Mouse (Mus musculus) heart, postnatal 25 days (tissue): ENCODE results near the gene Krtap4-16. TPM values are rescaled to one million over a fixed set of nuclear protein-coding genes. Genes with fewer than 3 reads are reported as not detected.
"Not testable (repeated sequence)": the region's sequence is repeated elsewhere in the genome, so short reads cannot be mapped to it uniquely, and the experiment has no call there.

Experiments used
- DNase-seq: peaks from one replicate; pipeline ENCODE4 v3.0.0; 2022; ENCODE audit warnings: low spot score
- intact Hi-C: fragments of 180-260 bp; cut with DNase I; formaldehyde crosslinking; loops from one replicate; pipeline ENCODE4 v1.15.1; 2025
- total RNA-seq, 2 experiments: library from RNA; stranded (reverse); gene quantifications; 2 replicates each; pipeline ENCODE4 v1.2.3; 2021

The Krtap4-16 gene
- total RNA-seq = not detected

DNA sequence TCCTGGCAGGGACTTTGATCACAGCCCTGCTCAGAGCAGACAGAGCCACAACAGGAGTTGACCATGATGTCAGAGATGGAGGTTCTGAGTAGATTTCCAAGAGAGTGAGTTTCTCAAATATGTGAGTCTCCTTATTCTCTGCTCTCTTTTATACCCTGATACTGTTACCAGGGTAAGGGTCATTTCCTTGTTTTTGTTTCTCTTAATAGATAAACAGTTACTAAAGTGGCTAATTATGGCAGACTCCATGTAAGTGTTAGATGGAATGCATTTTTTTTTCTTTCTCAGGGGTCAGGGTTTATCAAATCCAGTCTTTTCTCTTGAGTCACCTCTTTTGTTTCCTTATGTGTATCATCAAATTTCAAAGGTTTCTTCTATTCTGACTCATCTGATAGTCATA, at the start of gene Krtap4-16:
TSS of gene Krtap4-16 (minus strand) at position 101 of the 400 bp plus-strand sequence.
- intact Hi-C loops = no loop called here
- DNase-seq = no peak

DNA sequence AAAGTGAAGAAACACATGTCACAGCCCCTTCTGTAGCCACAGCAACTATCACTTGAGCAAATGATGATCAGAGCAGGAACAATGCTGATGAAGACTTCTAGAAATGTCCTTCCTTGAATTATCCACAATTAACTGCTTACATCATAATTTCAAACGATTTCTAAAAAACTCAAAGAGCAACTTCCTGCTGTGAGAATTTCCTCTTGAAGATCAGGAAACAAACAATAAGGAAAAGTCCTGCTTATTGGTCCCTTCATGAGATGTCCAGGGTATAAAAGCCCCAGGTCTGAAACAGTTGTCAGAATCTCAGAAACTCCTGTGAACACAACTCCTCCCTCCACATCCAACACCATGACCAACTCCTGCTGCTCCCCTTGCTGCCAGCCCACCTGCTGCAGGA, 27.5 kb upstream of the Krtap4-16 start, which contains the start of gene Gm11567:
TSS of gene Gm11567 (plus strand) at position 301 of the 400 bp plus-strand sequence.
- intact Hi-C loops, DNase-seq: not testable (repeated sequence)

DNA sequence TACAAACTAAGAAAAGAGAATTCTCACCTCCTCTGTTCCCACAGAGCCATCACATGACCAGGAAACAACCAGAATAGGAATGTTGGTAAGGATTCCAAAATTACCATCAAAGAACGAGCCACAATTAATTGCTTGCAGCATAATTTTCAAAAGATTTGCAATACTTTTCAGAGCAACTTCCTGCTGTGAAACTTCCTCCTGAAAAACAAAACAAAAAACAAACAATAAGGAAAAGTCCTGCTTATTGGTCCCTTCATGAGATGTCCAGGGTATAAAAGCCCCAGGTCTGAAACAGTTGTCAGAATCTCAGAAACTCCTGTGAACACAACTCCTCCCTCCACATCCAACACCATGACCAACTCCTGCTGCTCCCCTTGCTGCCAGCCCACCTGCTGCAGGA, 21.7 kb upstream of the Krtap4-16 start, which contains the start of gene Krtap9-1:
TSS of gene Krtap9-1 (plus strand) at position 301 of the 400 bp plus-strand sequence.
- DNase-seq, intact Hi-C loops: not testable (repeated sequence)

DNA sequence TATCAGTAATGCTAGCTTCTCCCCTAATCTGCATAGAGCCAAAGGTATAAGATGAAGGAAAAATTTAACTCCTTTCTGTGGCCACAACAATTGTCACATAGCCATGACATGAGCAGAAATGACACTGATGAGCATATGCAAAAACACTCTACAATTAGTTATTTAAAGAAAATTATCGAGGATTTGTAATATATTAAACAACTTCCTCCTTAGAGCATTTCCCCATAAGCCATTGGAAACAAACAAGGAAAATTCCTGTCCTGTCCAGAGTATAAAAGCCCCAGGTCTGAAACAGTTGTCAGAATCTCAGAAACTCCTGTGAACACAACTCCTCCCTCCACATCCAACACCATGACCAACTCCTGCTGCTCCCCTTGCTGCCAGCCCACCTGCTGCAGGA, 12.8 kb upstream of the Krtap4-16 start, which contains the start of gene Gm11559:
TSS of gene Gm11559 (plus strand) at position 301 of the 400 bp plus-strand sequence.
- intact Hi-C loops, DNase-seq: not testable (repeated sequence)

DNA sequence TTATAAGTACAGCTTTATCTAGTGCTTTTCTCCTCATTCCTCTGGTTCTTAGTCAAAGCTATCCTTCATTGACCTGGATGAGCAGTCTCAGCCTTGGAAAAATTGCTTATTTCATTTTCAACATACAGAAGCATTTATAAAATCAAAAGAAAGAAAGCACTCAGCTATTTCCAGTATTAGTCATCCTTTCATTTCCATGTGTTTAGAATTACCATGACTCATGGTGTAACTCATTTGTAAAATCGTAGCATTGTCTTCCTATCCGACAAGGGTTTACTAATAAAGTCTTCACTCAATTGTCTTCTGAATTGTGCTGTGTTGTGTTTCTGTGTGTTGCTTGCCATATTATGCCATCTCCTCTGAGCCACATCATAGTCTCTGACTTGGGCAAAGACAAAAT, 7.4 kb upstream of the Krtap4-16 start:
- DNase-seq = no peak

DNA sequence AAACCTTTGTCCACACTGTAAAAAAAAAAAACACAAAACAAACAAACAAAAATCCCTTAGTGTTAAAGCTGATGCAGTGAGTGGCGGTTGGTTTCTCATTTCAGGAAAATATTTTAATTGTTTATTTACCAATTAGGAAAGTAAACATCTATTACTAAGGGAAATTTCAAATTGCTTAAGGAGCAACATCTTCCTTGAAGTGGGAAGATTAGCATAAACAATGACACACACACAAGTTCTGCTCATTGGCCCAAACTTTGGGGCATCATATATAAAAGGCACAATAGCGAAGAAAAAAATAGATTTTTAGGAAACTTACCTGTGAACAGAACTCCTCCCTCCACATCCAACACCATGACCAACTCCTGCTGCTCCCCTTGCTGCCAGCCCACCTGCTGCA, 6.2 kb upstream of the Krtap4-16 start, which contains the start of gene Gm11568:
TSS of gene Gm11568 (plus strand) at position 301 of the 400 bp plus-strand sequence.
- intact Hi-C loops = no loop called here
- DNase-seq = no peak

More for the DNA sequence above, 7.4 kb upstream of the Krtap4-16 start:
- intact Hi-C loops = no loop called here

DNA sequence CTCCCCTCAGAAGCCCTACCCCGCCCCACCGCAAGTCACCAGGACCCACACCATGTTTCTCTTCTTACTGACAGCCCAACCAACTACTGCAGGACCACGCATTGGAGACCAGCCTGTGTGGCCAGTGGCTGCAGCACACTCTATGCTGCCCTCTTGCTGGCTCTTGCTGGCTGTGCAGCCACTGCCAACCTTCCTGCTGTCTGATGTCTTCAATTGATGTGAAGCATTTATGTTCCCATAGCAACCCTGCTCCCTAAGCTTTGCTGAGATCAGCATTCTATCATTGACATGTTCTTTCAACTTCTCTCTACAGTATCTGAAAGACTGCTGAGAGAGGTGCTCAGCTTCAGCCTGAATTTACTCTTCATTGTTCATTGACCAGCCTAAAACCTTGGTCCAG, 2.7 kb upstream of the Krtap4-16 start:
- DNase-seq = no peak
- intact Hi-C loops = no loop called here

DNA sequence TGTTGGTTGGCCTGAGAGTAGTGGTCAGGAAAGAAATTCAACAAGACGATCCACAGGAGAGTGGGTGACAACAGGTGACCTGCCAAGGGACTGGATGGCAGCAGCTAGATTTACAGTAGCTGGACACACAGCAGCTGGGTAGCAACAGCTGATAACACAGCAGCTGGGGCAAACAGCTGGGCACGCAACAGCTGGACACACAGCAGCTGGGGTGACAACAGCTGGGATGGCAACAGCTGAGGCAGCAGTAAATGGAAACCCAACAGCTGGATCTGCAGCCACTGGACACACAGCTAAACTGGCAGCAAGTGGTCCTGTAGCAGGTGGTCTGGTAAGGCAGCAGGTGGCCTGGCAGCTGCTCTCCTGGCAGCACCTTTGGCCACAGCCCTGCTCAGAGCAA, 4.7 kb downstream of the Krtap4-16 start:
- no peak for DNase-seq
- intact Hi-C loops = no loop called here

DNA sequence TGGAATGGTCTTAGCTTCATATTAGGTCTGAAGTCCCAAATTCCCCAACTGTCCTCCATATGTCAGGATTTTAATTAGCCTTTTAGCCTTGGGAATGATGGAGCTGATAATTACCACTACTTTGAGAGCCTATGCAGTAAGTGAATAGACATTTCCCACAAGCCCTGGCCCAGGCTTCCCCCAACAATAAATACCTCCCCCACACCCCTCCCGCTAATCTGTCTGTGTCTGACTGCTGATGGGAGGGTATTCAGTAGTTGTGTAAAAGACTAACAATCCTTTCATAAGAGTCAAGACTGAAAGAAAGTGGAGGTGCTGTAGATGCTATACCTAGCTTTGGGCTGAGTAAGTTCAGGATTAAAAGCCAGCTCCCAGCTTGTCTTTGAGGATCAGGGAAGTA, 9.2 kb downstream of the Krtap4-16 start:
- intact Hi-C loops = no loop called here

DNA sequence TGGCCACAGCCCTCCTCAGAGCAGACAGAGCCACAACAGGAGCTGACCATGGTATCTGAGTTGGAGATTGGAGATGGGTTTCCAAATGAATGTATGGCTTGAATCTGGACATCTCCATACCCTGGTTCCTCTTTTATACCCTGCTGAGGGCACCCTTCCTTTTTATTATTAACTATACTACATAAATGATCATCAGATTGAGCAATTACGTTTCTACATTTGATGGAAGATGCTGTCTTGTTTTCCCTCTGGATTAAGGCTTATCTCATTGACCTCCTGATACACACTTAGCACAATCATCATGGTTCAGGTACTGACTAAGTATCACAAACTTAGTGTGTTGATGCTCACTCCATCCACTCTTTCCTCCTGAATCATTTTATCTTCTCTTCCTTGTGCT, 13.4 kb downstream of the Krtap4-16 start, which contains the start of gene 2300003K06Rik:
TSS of gene 2300003K06Rik (minus strand) at position 101 of the 400 bp plus-strand sequence.
- intact Hi-C loops = no loop called here
- DNase-seq = no peak

More for the DNA sequence above, 9.2 kb downstream of the Krtap4-16 start:
- no peak for DNase-seq

DNA sequence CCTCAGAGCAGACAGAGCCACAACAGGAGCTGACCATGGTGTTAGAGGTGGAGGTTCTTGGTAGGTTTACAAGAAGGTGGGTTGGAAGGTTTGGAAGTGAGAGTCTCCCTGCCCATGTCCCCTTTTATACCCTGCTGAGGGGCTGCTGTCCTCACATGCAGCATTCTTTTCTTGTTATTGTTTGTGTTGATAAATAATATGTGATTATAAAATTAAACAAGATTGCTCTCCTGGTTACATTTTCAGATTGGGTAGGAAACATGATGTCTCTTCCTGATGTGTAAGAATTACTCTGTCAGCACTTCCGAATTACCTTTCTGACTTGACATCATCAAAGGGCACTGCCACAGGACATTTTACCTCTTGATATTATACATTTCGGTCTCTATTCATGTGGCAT, 35.8 kb downstream of the Krtap4-16 start, which contains the start of gene Gm11564:
TSS of gene Gm11564 (minus strand) at position 101 of the 400 bp plus-strand sequence.
- DNase-seq, intact Hi-C loops: not testable (repeated sequence)

DNA sequence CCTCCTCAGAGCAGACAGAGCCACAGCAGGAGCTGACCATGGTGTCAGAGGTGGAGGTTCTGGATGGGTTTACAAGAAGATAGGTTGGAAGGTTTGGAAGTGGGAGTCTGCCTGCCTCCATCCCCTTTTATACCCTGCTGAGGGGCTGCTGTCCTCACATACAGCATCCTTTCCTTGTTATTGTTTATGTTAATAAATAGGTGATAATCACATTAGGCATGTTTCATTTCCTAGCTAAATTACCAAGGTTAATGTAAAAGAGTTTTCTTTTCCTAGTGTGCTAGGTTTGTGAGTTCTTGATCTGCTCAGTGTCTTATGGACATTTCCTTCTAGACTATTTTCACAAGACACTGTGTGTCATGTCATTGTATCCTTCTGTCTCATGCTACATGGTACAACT, 41.6 kb downstream of the Krtap4-16 start, which contains the start of gene Krtap4-13:
TSS of gene Krtap4-13 (minus strand) at position 101 of the 400 bp plus-strand sequence.
- intact Hi-C loops, DNase-seq: not testable (repeated sequence)

DNA sequence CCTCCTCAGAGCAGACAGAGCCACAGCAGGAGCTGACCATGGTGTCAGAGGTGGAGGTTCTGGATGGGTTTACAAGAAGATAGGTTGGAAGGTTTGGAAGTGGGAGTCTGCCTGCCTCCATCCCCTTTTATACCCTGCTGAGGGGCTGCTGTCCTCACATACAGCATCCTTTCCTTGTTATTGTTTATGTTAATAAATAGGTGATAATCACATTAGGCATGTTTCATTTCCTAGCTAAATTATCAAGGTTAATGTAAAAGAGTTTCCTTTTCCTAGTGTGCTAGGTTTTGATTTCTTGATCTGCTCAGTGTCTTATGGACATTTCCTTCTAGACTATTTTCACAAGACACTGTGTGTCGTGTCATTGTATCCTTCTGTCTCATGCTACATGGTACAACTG, 47.1 kb downstream of the Krtap4-16 start, which contains the start of gene Gm11554:
TSS of gene Gm11554 (minus strand) at position 101 of the 400 bp plus-strand sequence.
- DNase-seq, intact Hi-C loops: not testable (repeated sequence)

Other genes with a start within 250 kb of the Krtap4-16 start
- gene Gm11938, start 248.3 kb downstream of the Krtap4-16 start, total RNA-seq = not detected
- not detected for gene Gm11937, start 241.4 kb downstream of the Krtap4-16 start, total RNA-seq
- not detected for gene Krtap2-4, start 236.8 kb downstream of the Krtap4-16 start, total RNA-seq
- gene Gm11562, start 231.2 kb downstream of the Krtap4-16 start, total RNA-seq = not detected
- gene Krtap4-1, start 223.4 kb downstream of the Krtap4-16 start, total RNA-seq = not detected
- not detected for gene Krtap4-2, start 216.5 kb downstream of the Krtap4-16 start, total RNA-seq
- gene Krtap4-7, start 207.5 kb downstream of the Krtap4-16 start, total RNA-seq = not detected
- gene Gm11555, start 201.4 kb downstream of the Krtap4-16 start, total RNA-seq = not detected
- not detected for gene Gm11563, start 192.6 kb downstream of the Krtap4-16 start, total RNA-seq
- not detected for gene Krtap4-6, start 185.6 kb downstream of the Krtap4-16 start, total RNA-seq
- gene Gm14190, start 160.9 kb downstream of the Krtap4-16 start, total RNA-seq = not detected
- gene Gm14180, start 117.3 kb downstream of the Krtap4-16 start, total RNA-seq = not detected
- gene Gm11595, start 78.7 kb downstream of the Krtap4-16 start, total RNA-seq = not detected
- not detected for gene Krtap4-8, start 70.9 kb downstream of the Krtap4-16 start, total RNA-seq
- not detected for gene Krtap4-9, start 66.4 kb downstream of the Krtap4-16 start, total RNA-seq
- not detected for gene Gm11596, start 58.1 kb downstream of the Krtap4-16 start, total RNA-seq
- not detected for gene Gm11569, start 52.7 kb downstream of the Krtap4-16 start, total RNA-seq
- not detected for gene Gm11554, start 47.2 kb downstream of the Krtap4-16 start, total RNA-seq
- not detected for gene Krtap4-13, start 41.7 kb downstream of the Krtap4-16 start, total RNA-seq
- not detected for gene Gm11564, start 35.9 kb downstream of the Krtap4-16 start, total RNA-seq
- not detected for gene 2300003K06Rik, start 13.5 kb downstream of the Krtap4-16 start, total RNA-seq
- not detected for gene Gm11568, start 6.3 kb upstream of the Krtap4-16 start, total RNA-seq
- not detected for gene Gm11559, start 12.9 kb upstream of the Krtap4-16 start, total RNA-seq
- gene Krtap9-1, start 21.8 kb upstream of the Krtap4-16 start, total RNA-seq = not detected
- gene Gm11567, start 27.6 kb upstream of the Krtap4-16 start, total RNA-seq = not detected
- gene Krtap31-1, start 56.3 kb upstream of the Krtap4-16 start, total RNA-seq = not detected
- gene Gm11565, start 63.1 kb upstream of the Krtap4-16 start, total RNA-seq = not detected
- gene Krtap31-2, start 84.7 kb upstream of the Krtap4-16 start, total RNA-seq = not detected
- not detected for gene Krtap9-5, start 96.9 kb upstream of the Krtap4-16 start, total RNA-seq
- not detected for gene Krtap29-1, start 127.4 kb upstream of the Krtap4-16 start, total RNA-seq
- not detected for gene Krtap16-1, start 135.0 kb upstream of the Krtap4-16 start, total RNA-seq
- not detected for gene Krtap17-1, start 142.4 kb upstream of the Krtap4-16 start, total RNA-seq
- not detected for gene Krt33a, start 164.6 kb upstream of the Krtap4-16 start, total RNA-seq
- gene Krt33b, start 178.3 kb upstream of the Krtap4-16 start, total RNA-seq = not detected
- gene Krt34, start 189.9 kb upstream of the Krtap4-16 start, total RNA-seq = not detected
- gene Krt31, start 198.9 kb upstream of the Krtap4-16 start, total RNA-seq = not detected
- gene Krt32, start 236.6 kb upstream of the Krtap4-16 start, total RNA-seq = not detected
- gene Krt35, start 244.6 kb upstream of the Krtap4-16 start, total RNA-seq = not detected